Comparison of ENCODE assay signal across 16 mouse cellular contexts in the genomic region with DNA sequence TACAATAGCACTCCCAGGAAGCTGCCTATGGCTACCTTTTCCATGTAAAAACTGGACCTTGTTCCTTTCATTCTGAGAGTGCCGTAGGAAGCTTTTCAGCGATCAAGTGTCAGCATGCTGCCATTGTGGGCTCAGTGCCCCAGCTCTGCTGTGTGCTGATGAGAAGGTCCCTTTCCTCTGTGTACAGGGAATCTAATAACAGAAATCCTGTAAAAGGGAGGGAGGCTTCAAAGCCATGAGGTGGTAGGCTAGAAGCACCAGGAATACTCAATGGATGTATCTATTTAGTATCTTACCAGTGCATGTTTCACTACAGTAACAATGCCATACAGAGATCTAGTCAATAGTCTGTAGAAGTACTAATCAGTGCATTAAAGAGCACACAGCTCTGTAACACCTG.
"Had no signal": no experiment of that assay in that cellular context is flagged by ENCODE, and none has a peak within 500 bp of the region (broad histone marks: within the 10 kb centered on the region; RNA-seq: fewer than 3 reads in every experiment).

No protein-coding gene starts in this region.

- H3K4me2 ChIP-seq: neural tube, embryonic 13.5 days; neural tube, embryonic 15.5 days; stomach, embryonic 15.5 days had no signal

- H3K27me3 ChIP-seq: neural tube, embryonic 13.5 days; neural tube, embryonic 15.5 days; stomach, embryonic 15.5 days had no signal

- H3K9ac ChIP-seq: neural tube, embryonic 13.5 days; neural tube, embryonic 15.5 days; stomach, embryonic 15.5 days had no signal

- H3K27ac ChIP-seq: neural tube, embryonic 13.5 days; neural tube, embryonic 15.5 days; stomach, embryonic 15.5 days; stomach, postnatal 0 days had no signal

- DNase-seq: retina, postnatal 1 day; right cerebral cortex, adult 18-20 months; right cerebral cortex, postnatal 14 days; right cerebral cortex, postnatal 25 days; right cerebral cortex, postnatal 4 days; spleen, adult 18-20 months; thymus, adult 18-20 months; thymus, adult 2 months; thymus, postnatal 14 days; thymus, postnatal 25 days; thymus, postnatal 36 days; thymus, postnatal 4 days had no signal

- H3K4me1 ChIP-seq: neural tube, embryonic 13.5 days; neural tube, embryonic 15.5 days; stomach, embryonic 15.5 days had no signal

- H3K36me3 ChIP-seq: neural tube, embryonic 13.5 days; neural tube, embryonic 15.5 days; stomach, embryonic 15.5 days had no signal

- H3K4me3 ChIP-seq: neural tube, embryonic 13.5 days; neural tube, embryonic 15.5 days; stomach, embryonic 15.5 days had no signal

- H3K9me3 ChIP-seq: neural tube, embryonic 13.5 days; neural tube, embryonic 15.5 days; stomach, embryonic 15.5 days had no signal
